Mouse (Mus musculus) liver, embryonic 14.5 days (tissue): ENCODE results near the gene Pip5k1b. TPM values are rescaled to one million over a fixed set of nuclear protein-coding genes. Genes with fewer than 3 reads are reported as not detected.

ENCODE experiments used
- ATAC-seq: fragments of 200-750 bp; cut with Nextera tagmentation; 2 replicates; pipeline ENCODE4 v1.8.0; 2017; ENCODE audit warnings: moderate number of reproducible peaks, mild to moderate bottlenecking, moderate library complexity; ENCODE audit not compliant: insufficient read depth
- DNase-seq, 3 experiments: peaks; one replicate each; pipeline ENCODE4 v3.0.0-alpha.2; 2012 to 2013; ENCODE audit warnings: low read depth in 3 of 3, low spot score in 3 of 3
- H3K27ac ChIP-seq: fragments of 300-500 bp; sonication (generic); 2 replicates; pipeline ENCODE4 v1.5.1; 2014; ENCODE audit warnings: moderate library complexity, mild to moderate bottlenecking, control low read depth, inconsistent platforms
- H3K27me3 ChIP-seq: fragments of 300-500 bp; sonication (generic); 2 replicates; pipeline ENCODE4 v1.6.1; 2014; ENCODE audit warnings: mild to moderate bottlenecking, low read length, moderate library complexity; ENCODE audit not compliant: control insufficient read depth, insufficient read depth
- H3K36me3 ChIP-seq: fragments of 300-500 bp; sonication (generic); replicated peaks from 2 replicates; pipeline ENCODE4 v1.6.1; 2014; ENCODE audit warnings: low read depth; ENCODE audit not compliant: control insufficient read depth, insufficient read depth
- H3K4me1 ChIP-seq, 2 experiments: fragments of 200-500 bp in 1 of 2; fragments of 300-500 bp in 1 of 2; sonication (generic) in 1 of 2; replicated peaks; 2 replicates each; pipeline ENCODE4 v1.6.1; 2012 to 2014; ENCODE audit warnings: antibody characterized with exemption in 1 of 2, inconsistent platforms in 1 of 2, low read length in 1 of 2; ENCODE audit not compliant: control insufficient read depth in 2 of 2, insufficient read depth in 2 of 2
- H3K4me2 ChIP-seq: fragments of 300-500 bp; sonication (generic); 2 replicates; pipeline ENCODE4 v1.6.1; 2014; ENCODE audit warnings: low read depth, mild to moderate bottlenecking, control low read depth, moderate library complexity
- H3K4me3 ChIP-seq, 2 experiments: fragments of 200-500 bp in 1 of 2; fragments of 300-500 bp in 1 of 2; sonication (generic) in 1 of 2; 2 replicates each; pipeline ENCODE4 v1.5.1; 2012 to 2014; ENCODE audit warnings: low read depth in 2 of 2, low read length in 2 of 2, mild to moderate bottlenecking in 2 of 2, control low read depth in 1 of 2, inconsistent platforms in 1 of 2, moderate library complexity in 1 of 2; ENCODE audit not compliant: insufficient read depth in 1 of 2
- H3K9ac ChIP-seq: fragments of 300-500 bp; sonication (generic); replicated peaks from 2 replicates; pipeline ENCODE4 v1.6.1; 2014; ENCODE audit warnings: mild to moderate bottlenecking, control low read depth, moderate library complexity
- H3K9me3 ChIP-seq: fragments of 300-500 bp; sonication (generic); 2 replicates; pipeline ENCODE4 v1.6.1; 2016; ENCODE audit warnings: low read length, mixed read lengths; ENCODE audit not compliant: control insufficient read depth
- CTCF ChIP-seq: IDR thresholded peaks from 2 replicates; pipeline ENCODE4 v1.5.1; 2016; ENCODE audit warnings: antibody characterized with exemption, low read depth, control low read depth
- EP300 ChIP-seq: IDR thresholded peaks from 2 replicates; pipeline ENCODE4 v1.6.1; 2016; ENCODE audit warnings: antibody characterized with exemption, low read depth
- WGBS: fragments of 180-500 bp; shearing (Covaris S2); extraction: QIAGEN DNeasy Blood & Tissue Kit; methylation state at CpG from one replicate; pipeline ENCODE4 v1.1.7; 2014; ENCODE audit not compliant: insufficient replicate concordance; 5-methylcytosine and 5-hydroxymethylcytosine counted together
- polyA plus RNA-seq, 2 experiments: library from polyadenylated mRNA; depleted of rRNA in 1 of 2; stranded (reverse) in 1 of 2; unstranded in 1 of 2; fragments of >200 nt; fragmentation: Nextera tagmentation in 1 of 2; extraction: Ambion mirVana in 1 of 2; gene quantifications; 2 replicates each; pipeline versions ENCODE4 v1.2.1 to v1.2.3; 2012 to 2014

Pip5k1b gene
- polyA plus RNA-seq, 2 experiments: 8.1 to 10.8 TPM

- no peak overlapping the region for H3K27ac ChIP-seq
- no peaks in the 10 kb centered on the region for H3K4me1 ChIP-seq
- ATAC-seq (no peak), DNase-seq (no peak)
- H3K4me2 ChIP-seq: no peak overlapping the region
- no peaks in the 10 kb centered on the region for H3K36me3 ChIP-seq
- H3K4me3 ChIP-seq: no peak overlapping the region
- TF ChIP-seq EP300: no peak
- no peak for TF ChIP-seq CTCF
- H3K9ac ChIP-seq: no peak overlapping the region
- 75% methylated on average over 10 of the region's 10 CpGs for WGBS
- no peaks in the 10 kb centered on the region for H3K9me3 ChIP-seq
- no peaks in the 10 kb centered on the region for H3K27me3 ChIP-seq
These were observed 237.5 kb downstream of the Pip5k1b start for GRCm38 (mm10) chr19:24318172-24318571.

GRCm38 (mm10) chr19:24317731-24318130 lies 237.9 kb downstream of the Pip5k1b start:
- WGBS: 85% methylated on average over 2 of the region's 2 CpGs
- TF ChIP-seq CTCF: no peak
- TF ChIP-seq EP300: no peak
- no peak overlapping the region for H3K9ac ChIP-seq
- no peak overlapping the region for H3K4me3 ChIP-seq
- H3K36me3 ChIP-seq: no peaks in the 10 kb centered on the region
- H3K4me1 ChIP-seq: no peaks in the 10 kb centered on the region
- no peak for DNase-seq
- H3K27ac ChIP-seq: no peak overlapping the region
- ATAC-seq: no peak
- H3K27me3 ChIP-seq: no peaks in the 10 kb centered on the region
- no peak overlapping the region for H3K4me2 ChIP-seq
- no peaks in the 10 kb centered on the region for H3K9me3 ChIP-seq

GRCm38 (mm10) chr19:24317038-24317591 lies 238.6 kb downstream of the Pip5k1b start:
- H3K27me3 ChIP-seq: no peaks in the 10 kb centered on the region
- 71% methylated on average over 15 of the region's 15 CpGs for WGBS
- H3K4me2 ChIP-seq: no peak overlapping the region
- no peak overlapping the region for H3K27ac ChIP-seq
- H3K36me3 ChIP-seq: no peaks in the 10 kb centered on the region
- H3K4me1 ChIP-seq: no peaks in the 10 kb centered on the region
- TF ChIP-seq EP300: no peak
- H3K4me3 ChIP-seq: no peak overlapping the region
- H3K9ac ChIP-seq: no peak overlapping the region
- no peak for DNase-seq
- H3K9me3 ChIP-seq: no peaks in the 10 kb centered on the region
- ATAC-seq: no peak

GRCm38 (mm10) chr19:24316060-24316725 lies 239.5 kb downstream of the Pip5k1b start:
- no peaks in the 10 kb centered on the region for H3K36me3 ChIP-seq
- no peaks in the 10 kb centered on the region for H3K4me1 ChIP-seq
- H3K4me2 ChIP-seq: no peak overlapping the region
- TF ChIP-seq CTCF (no peak), EP300 (no peak)
- H3K27me3 ChIP-seq: no peaks in the 10 kb centered on the region
- no peaks in the 10 kb centered on the region for H3K9me3 ChIP-seq
- H3K4me3 ChIP-seq: no peak overlapping the region
- H3K9ac ChIP-seq: no peak overlapping the region
- no peak for DNase-seq
- WGBS: 86% methylated on average over 9 of the region's 9 CpGs
- no peak for ATAC-seq
- no peak overlapping the region for H3K27ac ChIP-seq

GRCm38 (mm10) chr19:24315234-24315633 lies 240.4 kb downstream of the Pip5k1b start:
- Histone ChIP-seq H3K9ac (no peak overlapping the region), H3K36me3 (no peaks in the 10 kb centered on the region), H3K27ac (no peak overlapping the region), H3K4me1 (no peaks in the 10 kb centered on the region), H3K4me3 (no peak overlapping the region), H3K9me3 (no peaks in the 10 kb centered on the region), H3K27me3 (no peaks in the 10 kb centered on the region), H3K4me2 (no peak overlapping the region)
- 85% methylated on average over 4 of the region's 4 CpGs for WGBS
- TF ChIP-seq CTCF (no peak), EP300 (no peak)
- DNase-seq: no peak
- ATAC-seq: no peak
